Mouse (Mus musculus): ENCODE data around the gene 1700001F09Rik. TPM values are rescaled to one million over a fixed set of nuclear protein-coding genes. Genes with fewer than 3 reads are reported as not detected.
"Not testable (repeated sequence)": the region's sequence is repeated elsewhere in the genome, so short reads cannot be mapped to it uniquely, and the experiment has no call there.

1700001F09Rik gene
- not detected in 2 replicates for polyA plus RNA-seq (2015; fragmentation: Nextera tagmentation; extraction: Ambion mirVana)

DNA sequence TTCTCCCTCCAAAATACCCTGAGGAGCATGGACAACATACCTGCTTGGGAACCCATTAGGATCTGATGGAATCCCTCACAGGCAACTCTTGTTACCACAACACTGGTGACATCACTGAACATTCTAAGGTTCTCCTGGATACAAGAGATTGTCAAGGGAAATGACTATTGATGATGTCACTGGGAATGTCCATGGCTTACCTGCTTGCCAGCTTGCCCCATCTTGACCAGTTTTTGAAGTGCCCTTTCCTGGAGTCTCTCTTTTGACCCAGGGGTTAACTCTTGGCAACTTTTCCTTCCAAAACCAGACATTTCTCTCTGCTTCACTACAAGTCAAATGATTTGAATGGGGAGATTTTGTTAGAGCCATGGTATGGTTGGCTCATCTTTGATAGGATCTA lies at the start of gene 1700001F09Rik:
Gene 1700001F09Rik (minus strand): TSS at position 101 of the 400 bp plus-strand sequence.
- H3K27me3 ChIP-seq (replicated peaks; ENCODE audit: control insufficient read depth, insufficient read depth, low read length); H3K9ac ChIP-seq (ENCODE audit: low read depth, low read length); ATAC-seq; H3K4me1 ChIP-seq (ENCODE audit: control insufficient read depth, insufficient read depth, low read depth, low read length); H3K27ac ChIP-seq (ENCODE audit: low read depth, low read length); H3K36me3 ChIP-seq (ENCODE audit: control insufficient read depth, insufficient read depth, low read length); H3K4me3 ChIP-seq (ENCODE audit: low read length); H3K4me2 ChIP-seq (ENCODE audit: low read length); H3K9me3 ChIP-seq (ENCODE audit: control insufficient read depth, low read length): not testable (repeated sequence)

DNA sequence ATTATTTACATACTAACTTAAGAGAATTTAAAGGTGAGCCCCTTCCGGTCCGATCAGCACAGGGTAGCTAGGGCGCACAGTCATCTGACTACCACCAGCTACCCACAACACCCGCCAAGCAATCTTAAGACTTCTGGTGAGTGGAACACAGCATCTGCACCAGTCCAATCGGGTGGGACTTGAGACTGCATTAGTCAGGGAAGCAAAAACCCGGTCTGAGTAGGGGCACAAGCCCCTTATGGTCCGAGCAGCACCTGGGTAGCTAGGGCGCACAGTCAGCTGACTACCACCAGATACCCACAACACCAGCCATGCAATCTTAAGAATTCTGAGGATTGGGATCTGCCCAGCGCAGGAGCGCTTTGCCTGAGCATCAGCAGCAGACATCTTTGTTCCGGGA lies 14.1 kb upstream of the 1700001F09Rik start:
- H3K36me3 ChIP-seq (ENCODE audit: control insufficient read depth, insufficient read depth, low read length); H3K4me3 ChIP-seq (ENCODE audit: low read length); H3K27me3 ChIP-seq (replicated peaks; ENCODE audit: control insufficient read depth, insufficient read depth, low read length); H3K27ac ChIP-seq (ENCODE audit: low read depth, low read length); H3K4me1 ChIP-seq (ENCODE audit: control insufficient read depth, insufficient read depth, low read depth, low read length); H3K9me3 ChIP-seq (ENCODE audit: control insufficient read depth, low read length); H3K9ac ChIP-seq (ENCODE audit: low read depth, low read length); H3K4me2 ChIP-seq (ENCODE audit: low read length); ATAC-seq: not testable (repeated sequence)
- 89% methylated on average over 10 of the region's 11 CpGs for WGBS

DNA sequence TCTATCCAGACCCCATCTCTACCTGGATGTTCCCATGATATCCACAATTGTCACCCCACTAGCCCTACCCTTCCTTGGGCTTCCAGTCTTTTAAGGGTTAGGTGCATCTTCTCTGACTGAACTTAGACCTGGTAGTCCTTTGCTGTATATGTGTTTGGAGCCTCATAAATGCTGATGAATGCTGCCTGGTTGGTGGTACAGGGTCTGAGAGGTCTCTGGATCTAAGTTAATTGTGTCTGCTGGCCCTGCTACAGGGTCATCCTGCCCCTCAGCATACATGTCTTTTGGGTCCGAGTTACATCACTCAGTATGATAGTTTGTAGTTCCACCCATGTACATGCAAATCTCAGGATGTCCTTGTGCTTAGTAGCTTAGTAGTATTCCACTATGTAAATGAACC lies 11.6 kb upstream of the 1700001F09Rik start:
- WGBS: 80% methylated on average over 1 of the region's 1 CpGs
- not testable (repeated sequence) for ATAC-seq; H3K4me3 ChIP-seq (ENCODE audit: low read length); H3K4me2 ChIP-seq (ENCODE audit: low read length); H3K9me3 ChIP-seq (ENCODE audit: control insufficient read depth, low read length); H3K4me1 ChIP-seq (ENCODE audit: control insufficient read depth, insufficient read depth, low read depth, low read length); H3K9ac ChIP-seq (ENCODE audit: low read depth, low read length); H3K27me3 ChIP-seq (replicated peaks; ENCODE audit: control insufficient read depth, insufficient read depth, low read length); H3K27ac ChIP-seq (ENCODE audit: low read depth, low read length); H3K36me3 ChIP-seq (ENCODE audit: control insufficient read depth, insufficient read depth, low read length)

DNA sequence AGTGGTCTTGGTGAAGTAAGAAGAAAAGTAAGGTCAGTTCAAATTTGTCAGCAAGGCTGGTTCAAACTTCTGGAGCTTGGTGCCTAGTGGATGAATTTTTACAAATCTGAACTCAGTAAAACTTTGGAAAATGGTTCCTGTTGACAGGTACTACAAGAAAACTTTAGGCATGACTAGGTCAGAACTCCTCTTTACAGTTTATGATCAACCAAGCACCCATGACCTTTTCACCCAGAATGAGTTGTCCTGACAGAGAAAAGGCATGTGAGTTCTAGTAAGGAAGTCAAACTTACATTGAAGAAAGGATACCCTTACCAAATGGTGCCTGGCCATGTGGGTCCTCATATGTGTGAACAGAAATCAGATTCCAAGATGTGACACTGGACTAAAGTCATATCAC lies 9.9 kb upstream of the 1700001F09Rik start:
- not testable (repeated sequence) for H3K4me3 ChIP-seq (ENCODE audit: low read length); H3K9ac ChIP-seq (ENCODE audit: low read depth, low read length); H3K27ac ChIP-seq (ENCODE audit: low read depth, low read length); H3K4me2 ChIP-seq (ENCODE audit: low read length); H3K27me3 ChIP-seq (replicated peaks; ENCODE audit: control insufficient read depth, insufficient read depth, low read length); ATAC-seq; H3K9me3 ChIP-seq (ENCODE audit: control insufficient read depth, low read length); H3K36me3 ChIP-seq (ENCODE audit: control insufficient read depth, insufficient read depth, low read length); H3K4me1 ChIP-seq (ENCODE audit: control insufficient read depth, insufficient read depth, low read depth, low read length)

DNA sequence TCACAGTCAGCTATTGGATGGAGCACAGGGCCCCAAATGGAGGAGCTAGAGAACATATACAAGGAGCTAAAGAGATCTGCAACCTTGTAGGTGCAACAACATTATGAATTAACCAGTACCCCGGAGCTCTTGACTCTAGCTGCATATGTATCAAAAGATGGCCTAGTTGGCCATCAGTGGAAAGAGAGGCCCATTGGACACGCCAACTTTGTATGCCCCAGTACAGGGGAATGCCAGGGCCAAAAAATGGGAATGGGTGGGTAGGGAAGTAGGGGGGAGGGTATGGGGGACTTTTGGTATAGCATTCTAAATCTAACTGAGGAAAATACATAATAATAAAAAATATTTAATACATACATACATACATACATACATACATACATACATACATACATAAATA lies 5.3 kb upstream of the 1700001F09Rik start:
- H3K9me3 ChIP-seq (ENCODE audit: control insufficient read depth, low read length); H3K4me3 ChIP-seq (ENCODE audit: low read length); H3K4me1 ChIP-seq (ENCODE audit: control insufficient read depth, insufficient read depth, low read depth, low read length); H3K27me3 ChIP-seq (replicated peaks; ENCODE audit: control insufficient read depth, insufficient read depth, low read length); ATAC-seq; H3K27ac ChIP-seq (ENCODE audit: low read depth, low read length); H3K4me2 ChIP-seq (ENCODE audit: low read length); H3K9ac ChIP-seq (ENCODE audit: low read depth, low read length); H3K36me3 ChIP-seq (ENCODE audit: control insufficient read depth, insufficient read depth, low read length): not testable (repeated sequence)
- 81% methylated on average over 2 of the region's 2 CpGs for WGBS

DNA sequence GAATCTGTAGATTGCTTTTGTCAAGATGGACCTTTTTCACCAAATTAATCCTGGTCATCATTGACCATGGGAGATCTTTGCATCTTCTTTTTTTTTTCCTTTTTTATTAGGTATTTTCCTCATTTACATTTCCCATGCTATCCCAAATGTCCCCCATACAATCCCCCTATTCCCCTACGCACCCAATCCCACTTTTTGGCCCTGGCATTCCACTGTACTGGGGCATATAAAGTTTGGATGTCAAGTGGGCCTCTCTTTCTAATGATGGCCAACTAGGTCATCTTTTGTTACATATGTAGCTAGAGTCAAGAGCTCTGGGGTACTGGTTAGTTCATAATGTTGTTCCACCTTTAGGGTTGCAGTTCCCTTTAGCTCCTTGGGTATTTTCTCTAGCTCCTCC lies 10.0 kb downstream of the 1700001F09Rik start:
- not testable (repeated sequence) for ATAC-seq; H3K9me3 ChIP-seq (ENCODE audit: control insufficient read depth, low read length); H3K4me1 ChIP-seq (ENCODE audit: control insufficient read depth, insufficient read depth, low read depth, low read length); H3K9ac ChIP-seq (ENCODE audit: low read depth, low read length); H3K27me3 ChIP-seq (replicated peaks; ENCODE audit: control insufficient read depth, insufficient read depth, low read length); H3K27ac ChIP-seq (ENCODE audit: low read depth, low read length); H3K36me3 ChIP-seq (ENCODE audit: control insufficient read depth, insufficient read depth, low read length); H3K4me3 ChIP-seq (ENCODE audit: low read length); H3K4me2 ChIP-seq (ENCODE audit: low read length)
- 68% methylated on average over 1 of the region's 1 CpGs for WGBS

DNA sequence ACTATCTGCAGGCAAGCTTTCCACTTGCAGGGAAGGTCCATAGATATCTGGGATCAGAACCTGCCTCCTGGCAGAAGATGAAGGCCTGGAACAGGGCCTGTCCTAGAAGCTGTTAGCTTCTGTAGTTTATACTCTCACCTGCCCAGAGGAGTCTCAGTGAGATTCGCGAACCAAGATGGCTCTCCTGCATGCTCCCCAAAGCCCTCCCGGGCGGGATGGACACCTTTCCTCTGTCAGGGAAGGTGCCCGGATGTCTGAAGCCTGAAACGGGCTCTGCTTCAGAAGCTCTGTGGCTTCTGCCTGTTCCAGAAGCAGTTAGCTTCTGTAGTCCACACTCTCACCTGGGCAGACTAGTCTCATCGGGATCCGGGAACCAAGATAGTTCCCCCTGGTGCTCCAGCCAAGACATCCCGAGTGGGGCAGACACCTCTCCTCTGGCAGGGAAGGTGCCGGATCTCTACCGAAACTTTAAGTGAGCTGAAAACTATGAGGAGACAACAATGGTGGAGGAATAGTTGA lies 16.2 kb downstream of the 1700001F09Rik start:
- ATAC-seq; H3K4me3 ChIP-seq (ENCODE audit: low read length); H3K9me3 ChIP-seq (ENCODE audit: control insufficient read depth, low read length); H3K27me3 ChIP-seq (replicated peaks; ENCODE audit: control insufficient read depth, insufficient read depth, low read length); H3K36me3 ChIP-seq (ENCODE audit: control insufficient read depth, insufficient read depth, low read length); H3K4me1 ChIP-seq (ENCODE audit: control insufficient read depth, insufficient read depth, low read depth, low read length); H3K27ac ChIP-seq (ENCODE audit: low read depth, low read length); H3K9ac ChIP-seq (ENCODE audit: low read depth, low read length); H3K4me2 ChIP-seq (ENCODE audit: low read length): not testable (repeated sequence)
- 91% methylated on average over 9 of the region's 11 CpGs for WGBS

DNA sequence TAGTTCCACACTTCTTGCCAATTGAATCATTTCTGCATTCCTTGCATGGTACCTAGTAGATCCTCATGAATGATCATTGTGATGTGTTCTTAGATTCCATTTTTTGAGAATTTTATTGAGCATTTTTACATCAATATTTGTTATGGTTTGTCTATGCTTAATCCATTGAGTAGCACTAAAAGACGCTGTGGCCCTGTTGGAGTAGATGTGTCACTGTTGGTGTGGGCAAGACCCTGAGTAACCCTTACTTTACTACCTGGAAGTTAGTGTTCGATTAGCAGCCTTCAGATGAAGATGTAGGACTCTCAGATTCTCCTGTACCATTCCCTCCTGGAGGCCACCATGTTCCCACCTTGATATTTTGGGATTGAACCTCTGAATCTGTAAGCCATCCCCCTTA lies 19.0 kb downstream of the 1700001F09Rik start:
- not testable (repeated sequence) for ATAC-seq; H3K4me2 ChIP-seq (ENCODE audit: low read length); H3K9ac ChIP-seq (ENCODE audit: low read depth, low read length); H3K9me3 ChIP-seq (ENCODE audit: control insufficient read depth, low read length); H3K27ac ChIP-seq (ENCODE audit: low read depth, low read length); H3K4me3 ChIP-seq (ENCODE audit: low read length); H3K27me3 ChIP-seq (replicated peaks; ENCODE audit: control insufficient read depth, insufficient read depth, low read length); H3K4me1 ChIP-seq (ENCODE audit: control insufficient read depth, insufficient read depth, low read depth, low read length); H3K36me3 ChIP-seq (ENCODE audit: control insufficient read depth, insufficient read depth, low read length)
- 81% methylated on average over 1 of the region's 2 CpGs for WGBS

DNA sequence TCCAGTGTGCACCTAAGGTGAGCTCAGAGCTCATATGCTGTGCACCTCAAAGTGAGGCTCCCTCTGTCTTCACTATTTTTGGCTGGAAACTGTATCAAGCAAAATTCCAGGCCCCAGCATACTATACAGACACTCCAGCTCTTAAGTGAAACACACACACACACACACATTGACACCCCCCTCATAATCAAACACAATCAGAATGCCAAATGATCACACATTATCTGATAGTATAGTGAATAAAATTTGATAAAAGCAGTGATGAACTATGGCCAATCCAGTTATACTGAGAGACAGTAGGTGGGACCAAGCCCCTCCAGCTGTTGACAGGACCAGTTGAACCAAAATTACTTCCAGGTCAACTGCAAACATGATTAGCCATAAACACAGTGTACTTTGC lies 28.1 kb downstream of the 1700001F09Rik start:
- H3K9ac ChIP-seq (ENCODE audit: low read depth, low read length); H3K27ac ChIP-seq (ENCODE audit: low read depth, low read length); ATAC-seq; H3K4me3 ChIP-seq (ENCODE audit: low read length); H3K27me3 ChIP-seq (replicated peaks; ENCODE audit: control insufficient read depth, insufficient read depth, low read length); H3K4me1 ChIP-seq (ENCODE audit: control insufficient read depth, insufficient read depth, low read depth, low read length); H3K36me3 ChIP-seq (ENCODE audit: control insufficient read depth, insufficient read depth, low read length); H3K4me2 ChIP-seq (ENCODE audit: low read length); H3K9me3 ChIP-seq (ENCODE audit: control insufficient read depth, low read length): not testable (repeated sequence)

DNA sequence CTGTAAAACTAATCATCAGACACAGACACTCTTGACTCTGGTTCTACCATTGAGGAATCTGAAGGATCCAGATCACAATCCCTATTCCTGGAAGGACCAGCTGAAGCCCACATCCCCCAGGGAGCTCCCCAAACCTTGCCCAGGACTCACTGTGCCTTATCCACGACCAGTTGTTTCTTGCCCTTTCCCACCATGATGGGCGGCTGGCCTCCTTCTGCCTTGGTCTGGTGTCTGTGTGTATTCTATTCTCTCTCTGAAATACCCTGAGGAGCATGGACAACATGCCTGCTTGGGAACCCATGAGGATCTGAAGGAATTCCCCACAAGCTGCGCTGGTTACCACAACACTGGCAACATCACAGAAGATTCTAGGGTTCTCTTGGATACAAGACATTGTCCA lies 54.1 kb downstream of the 1700001F09Rik start, which contains the start of gene Gm8127:
Gene Gm8127 (minus strand): TSS at position 330 of the 400 bp plus-strand sequence.
- H3K36me3 ChIP-seq (ENCODE audit: control insufficient read depth, insufficient read depth, low read length); H3K27ac ChIP-seq (ENCODE audit: low read depth, low read length); H3K9ac ChIP-seq (ENCODE audit: low read depth, low read length); H3K4me1 ChIP-seq (ENCODE audit: control insufficient read depth, insufficient read depth, low read depth, low read length); H3K4me3 ChIP-seq (ENCODE audit: low read length); ATAC-seq; H3K9me3 ChIP-seq (ENCODE audit: control insufficient read depth, low read length); H3K27me3 ChIP-seq (replicated peaks; ENCODE audit: control insufficient read depth, insufficient read depth, low read length); H3K4me2 ChIP-seq (ENCODE audit: low read length): not testable (repeated sequence)
- 76% methylated on average over 3 of the region's 3 CpGs for WGBS
